Mouse (Mus musculus) left cerebral cortex, adult 11 months (tissue): ENCODE measurements around the gene Ccsap.

Experiments used
- DNase-seq: peaks from one replicate; pipeline ENCODE4 v3.0.0; 2022; ENCODE audit warnings: low spot score

Ccsap gene

GRCm38 (mm10) chr8:123805718-123806373 is 54.2 kb downstream of the Ccsap start, which contains the start of gene Rab4a:
TSS of gene Rab4a (plus strand) at chr8:123805985.
- DNase-seq, result peak; percentile 61

GRCm38 (mm10) chr8:123805209-123805717 is 54.7 kb downstream of the Ccsap start:
- DNase-seq, result no peak

GRCm38 (mm10) chr8:123804586-123804985 is 55.4 kb downstream of the Ccsap start:
- DNase-seq, result no peak

GRCm38 (mm10) chr8:123803639-123804038 is 56.4 kb downstream of the Ccsap start:
- no peak for DNase-seq

GRCm38 (mm10) chr8:123801538-123801937 is 58.5 kb downstream of the Ccsap start:
- DNase-seq, result no peak

- DNase-seq, result no peak
Measured at GRCm38 (mm10) chr8:123800867-123801266, 59.1 kb downstream of the Ccsap start.

- DNase-seq, result no peak
Measured at GRCm38 (mm10) chr8:123799885-123800284, 60.1 kb downstream of the Ccsap start.

- DNase-seq, result no peak
Measured at GRCm38 (mm10) chr8:123799434-123799833, 60.6 kb downstream of the Ccsap start.

- no peak for DNase-seq
Measured at GRCm38 (mm10) chr8:123797928-123798327, 62.1 kb downstream of the Ccsap start.

GRCm38 (mm10) chr8:123796758-123797157 is 63.3 kb downstream of the Ccsap start:
- no peak for DNase-seq

GRCm38 (mm10) chr8:123794766-123795165 is 65.2 kb downstream of the Ccsap start:
- no peak for DNase-seq

GRCm38 (mm10) chr8:123793900-123794299 is 66.1 kb downstream of the Ccsap start:
- DNase-seq, result no peak

- DNase-seq, result no peak
Measured at GRCm38 (mm10) chr8:123791845-123792225, 68.2 kb downstream of the Ccsap start.

- no peak for DNase-seq
Measured at GRCm38 (mm10) chr8:123791101-123791844, 68.7 kb downstream of the Ccsap start.
